Mouse (Mus musculus): ENCODE measurements around the gene Usp8. TPM values are rescaled to one million over a fixed set of nuclear protein-coding genes. Genes with fewer than 3 reads are reported as not detected.

The Usp8 gene
- polyA plus RNA-seq, 1 experiment from 2014 or later = 41.5 TPM

- no peak overlapping the region for H3K4me3 ChIP-seq (replicated peaks)
- no peaks in the 10 kb centered on the region for H3K27me3 ChIP-seq
- H3K9me3 ChIP-seq (replicated peaks) = no peaks in the 10 kb centered on the region
- 95% methylated on average over 1 of the region's 1 CpGs for WGBS
- H3K36me3 ChIP-seq = no peaks in the 10 kb centered on the region
- H3K4me2 ChIP-seq (replicated peaks) = no peak overlapping the region
- H3K9ac ChIP-seq = no peak overlapping the region
- no peaks in the 10 kb centered on the region for H3K4me1 ChIP-seq
- ATAC-seq (ENCODE audit: insufficient number of reproducible peaks, low FRiP score, low TSS enrichment, low read depth) = no peak
- no peak overlapping the region for H3K27ac ChIP-seq (replicated peaks)
Observed at GRCm38 (mm10) chr2:126781478-126781877, 74.3 kb downstream of the Usp8 start.

GRCm38 (mm10) chr2:126782433-126782832 lies 75.3 kb downstream of the Usp8 start:
- Histone ChIP-seq H3K27me3 (no peaks in the 10 kb centered on the region), H3K4me2 (replicated peaks) (no peak overlapping the region), H3K4me3 (replicated peaks) (no peak overlapping the region), H3K9ac (no peak overlapping the region), H3K36me3 (no peaks in the 10 kb centered on the region), H3K9me3 (replicated peaks) (no peaks in the 10 kb centered on the region), H3K27ac (replicated peaks) (no peak overlapping the region), H3K4me1 (no peaks in the 10 kb centered on the region; the same call in 1 of the 2 replicates)
- no peak for ATAC-seq (ENCODE audit: insufficient number of reproducible peaks, low FRiP score, low TSS enrichment, low read depth)
- WGBS = 58% methylated on average over 3 of the region's 3 CpGs

- Histone ChIP-seq H3K4me2 (replicated peaks) (no peak within 1 kb of the TSS), H3K4me1 (peaks cover 3% of the 10 kb centered on the region; the same call in 1 of the 2 replicates), H3K27ac (replicated peaks) (no peak within 1 kb of the TSS), H3K27me3 (no peaks in the 10 kb centered on the region), H3K9me3 (replicated peaks) (no peaks in the 10 kb centered on the region), H3K36me3 (no peaks in the 10 kb centered on the region), H3K4me3 (replicated peaks) (no peak within 1 kb of the TSS), H3K9ac (no peak within 1 kb of the TSS)
- 63% methylated on average over 4 of the region's 4 CpGs for WGBS
- no peak for ATAC-seq (ENCODE audit: insufficient number of reproducible peaks, low FRiP score, low TSS enrichment, low read depth)
Observed at GRCm38 (mm10) chr2:126783370-126783769, 76.2 kb downstream of the Usp8 start, which contains the start of gene Usp50. Gene Usp50 (minus strand): TSS chr2:126783470.

GRCm38 (mm10) chr2:126787721-126788342 lies 80.7 kb downstream of the Usp8 start:
- ATAC-seq (ENCODE audit: insufficient number of reproducible peaks, low FRiP score, low TSS enrichment, low read depth) = peak; percentile 47; the same call in 1 of the 2 replicates
- no peaks in the 10 kb centered on the region for H3K9me3 ChIP-seq (replicated peaks)
- WGBS = 42% methylated on average over 9 of the region's 9 CpGs
- H3K27ac ChIP-seq (replicated peaks) = 0 out of 2 replicates have a peak overlapping the region, but pooled peaks have one; percentile 5
- no peaks in the 10 kb centered on the region for H3K27me3 ChIP-seq
- no peak overlapping the region for H3K9ac ChIP-seq
- no peak overlapping the region for H3K4me3 ChIP-seq (replicated peaks)
- peaks cover 24% of the 10 kb centered on the region for H3K36me3 ChIP-seq
- H3K4me2 ChIP-seq (replicated peaks) = no peak overlapping the region
- H3K4me1 ChIP-seq = peaks cover 3% of the 10 kb centered on the region; the same call in 1 of the 2 replicates

- Histone ChIP-seq H3K27me3 (no peaks in the 10 kb centered on the region), H3K9ac (no peak overlapping the region), H3K4me1 (peaks cover 1% of the 10 kb centered on the region; the same call in 1 of the 2 replicates), H3K36me3 (peaks cover 56% of the 10 kb centered on the region), H3K27ac (replicated peaks) (no peak overlapping the region), H3K9me3 (replicated peaks) (no peaks in the 10 kb centered on the region), H3K4me3 (replicated peaks) (no peak overlapping the region), H3K4me2 (replicated peaks) (no peak overlapping the region)
- ATAC-seq (ENCODE audit: insufficient number of reproducible peaks, low FRiP score, low TSS enrichment, low read depth) = no peak
- 60% methylated on average over 5 of the region's 5 CpGs for WGBS
Observed at GRCm38 (mm10) chr2:126792611-126793010, 85.5 kb downstream of the Usp8 start.

GRCm38 (mm10) chr2:126795708-126796107 lies 88.6 kb downstream of the Usp8 start:
- Histone ChIP-seq H3K9me3 (replicated peaks) (no peaks in the 10 kb centered on the region), H3K4me1 (no peaks in the 10 kb centered on the region), H3K27me3 (no peaks in the 10 kb centered on the region), H3K4me3 (replicated peaks) (no peak overlapping the region), H3K27ac (replicated peaks) (no peak overlapping the region), H3K36me3 (peaks cover 65% of the 10 kb centered on the region), H3K9ac (no peak overlapping the region), H3K4me2 (replicated peaks) (no peak overlapping the region)
- WGBS = 87% methylated on average over 3 of the region's 3 CpGs
- no peak for ATAC-seq (ENCODE audit: insufficient number of reproducible peaks, low FRiP score, low TSS enrichment, low read depth)

GRCm38 (mm10) chr2:126798455-126798854 lies 91.3 kb downstream of the Usp8 start:
- ATAC-seq (ENCODE audit: insufficient number of reproducible peaks, low FRiP score, low TSS enrichment, low read depth) = no peak
- H3K9ac ChIP-seq = no peak overlapping the region
- H3K27ac ChIP-seq (replicated peaks) = no peak overlapping the region
- H3K4me2 ChIP-seq (replicated peaks) = no peak overlapping the region
- H3K36me3 ChIP-seq = peaks cover 62% of the 10 kb centered on the region
- no peaks in the 10 kb centered on the region for H3K4me1 ChIP-seq
- 84% methylated on average over 5 of the region's 5 CpGs for WGBS
- no peaks in the 10 kb centered on the region for H3K9me3 ChIP-seq (replicated peaks)
- H3K27me3 ChIP-seq = no peaks in the 10 kb centered on the region
- no peak overlapping the region for H3K4me3 ChIP-seq (replicated peaks)

GRCm38 (mm10) chr2:126801980-126802379 lies 94.9 kb downstream of the Usp8 start:
- Histone ChIP-seq H3K9ac (no peak overlapping the region), H3K4me3 (replicated peaks) (no peak overlapping the region), H3K27me3 (no peaks in the 10 kb centered on the region), H3K4me1 (no peaks in the 10 kb centered on the region), H3K36me3 (peaks cover 58% of the 10 kb centered on the region), H3K27ac (replicated peaks) (no peak overlapping the region), H3K4me2 (replicated peaks) (no peak overlapping the region), H3K9me3 (replicated peaks) (no peaks in the 10 kb centered on the region)
- ATAC-seq (ENCODE audit: insufficient number of reproducible peaks, low FRiP score, low TSS enrichment, low read depth) = no peak
- 94% methylated on average over 3 of the region's 3 CpGs for WGBS

Other genes starting within 250 kb of the Usp8 start
- gene Atp8b4, start 206.7 kb upstream of the Usp8 start, polyA plus RNA-seq (2015; fragmentation: Nextera tagmentation; extraction: Ambion mirVana) = 3.0 and 3.4 TPM in 2 replicates
- gene Slc27a2, start 154.9 kb upstream of the Usp8 start, polyA plus RNA-seq (2015; fragmentation: Nextera tagmentation; extraction: Ambion mirVana) = 16.3 and 24.8 TPM in 2 replicates
- 129 and 142 TPM in 2 replicates for gene Hdc, start 88.0 kb upstream of the Usp8 start, polyA plus RNA-seq (2015; fragmentation: Nextera tagmentation; extraction: Ambion mirVana)
- 41.3 and 41.6 TPM in 2 replicates for gene Gabpb1, start 31.0 kb upstream of the Usp8 start, polyA plus RNA-seq (2015; fragmentation: Nextera tagmentation; extraction: Ambion mirVana)
- gene Usp50, start 76.1 kb downstream of the Usp8 start, polyA plus RNA-seq (2015; fragmentation: Nextera tagmentation; extraction: Ambion mirVana) = 2.0 and 2.1 TPM in 2 replicates
- gene Trpm7, start 168.9 kb downstream of the Usp8 start, polyA plus RNA-seq (2015; fragmentation: Nextera tagmentation; extraction: Ambion mirVana) = 45.6 and 47.8 TPM in 2 replicates
- gene Sppl2a, start 225.9 kb downstream of the Usp8 start, polyA plus RNA-seq (2015; fragmentation: Nextera tagmentation; extraction: Ambion mirVana) = 60.2 and 63.2 TPM in 2 replicates

All from embryonic facial prominence, embryonic 15.5 days (tissue).